Mouse (Mus musculus): ENCODE results near the gene Ndufb4. TPM values are rescaled to one million over a fixed set of nuclear protein-coding genes. Genes with fewer than 3 reads are reported as not detected.

Ndufb4 gene
- total and polyA plus RNA-seq, 2 experiments from 2014 or later: 31.3 to 99.2 TPM

DNA sequence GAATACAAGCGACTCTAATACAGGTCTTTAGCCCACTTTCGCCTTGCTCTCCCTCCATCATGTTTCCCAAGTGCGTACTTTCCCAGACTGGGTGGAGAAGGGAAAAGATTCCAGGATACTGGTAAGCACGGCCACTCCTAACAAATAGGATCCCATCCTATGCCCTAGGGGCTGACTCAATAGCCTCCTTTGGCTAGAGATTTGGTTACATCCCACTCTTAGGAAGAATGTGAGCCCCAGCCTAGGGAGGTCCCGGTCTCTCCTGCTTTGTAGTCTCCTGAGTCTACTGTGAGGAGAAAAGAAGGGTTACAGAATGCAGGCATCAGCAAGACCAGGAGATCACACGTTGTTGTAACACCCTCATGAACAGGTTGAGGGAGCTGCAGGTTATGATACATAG lies 36.2 kb upstream of the Ndufb4 start:
- H3K36me3 ChIP-seq (ENCODE audit: insufficient read depth, low read length): no peaks in the 10 kb centered on the region
- no peak overlapping the region for H3K9ac ChIP-seq (replicated peaks; ENCODE audit: low read length)
- no peak overlapping the region for H3K4me2 ChIP-seq (ENCODE audit: low read depth, low read length)
- no peaks in the 10 kb centered on the region for H3K27me3 ChIP-seq (ENCODE audit: insufficient read depth, low read length)
- ATAC-seq (no peak), DNase-seq (ENCODE audit: low spot score) (no peak)
- no peak overlapping the region for H3K27ac ChIP-seq
- TF ChIP-seq CTCF (IDR thresholded peaks at IDR 0.05; ENCODE audit: low read depth): no peak
- H3K4me1 ChIP-seq (ENCODE audit: insufficient read depth, low read length): no peaks in the 10 kb centered on the region; the same call in 1 of the 2 replicates
- 81% methylated on average over 6 of the region's 6 CpGs for WGBS
- no peaks in the 10 kb centered on the region for H3K9me3 ChIP-seq (ENCODE audit: low read length)
- no peak overlapping the region for H3K4me3 ChIP-seq (ENCODE audit: low read length)

DNA sequence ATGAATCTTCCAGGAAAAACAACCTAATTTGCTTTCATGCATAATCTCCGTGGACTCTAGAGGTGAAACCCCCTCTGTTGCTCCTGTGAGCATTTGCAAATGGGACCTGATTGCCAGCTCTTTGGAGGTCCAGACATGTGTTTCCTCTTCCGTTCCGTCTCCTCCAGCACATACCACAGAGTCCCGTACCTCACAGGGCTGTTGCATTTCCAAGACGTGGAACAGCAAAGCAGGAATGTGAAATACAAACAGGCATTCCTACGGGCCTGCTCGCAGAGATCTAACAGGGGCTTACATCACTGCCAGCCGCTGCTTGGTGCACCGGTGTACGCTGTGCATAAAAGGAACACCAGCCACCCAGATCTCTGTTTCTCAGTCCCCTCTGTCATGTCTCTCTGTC lies 35.7 kb upstream of the Ndufb4 start:
- no peak for ATAC-seq
- Histone ChIP-seq H3K4me3 (ENCODE audit: low read length) (no peak overlapping the region), H3K27me3 (ENCODE audit: insufficient read depth, low read length) (no peaks in the 10 kb centered on the region), H3K9me3 (ENCODE audit: low read length) (no peaks in the 10 kb centered on the region), H3K36me3 (ENCODE audit: insufficient read depth, low read length) (no peaks in the 10 kb centered on the region), H3K4me2 (ENCODE audit: low read depth, low read length) (no peak overlapping the region), H3K4me1 (ENCODE audit: insufficient read depth, low read length) (no peaks in the 10 kb centered on the region; the same call in 1 of the 2 replicates), H3K27ac (no peak overlapping the region), H3K9ac (replicated peaks; ENCODE audit: low read length) (no peak overlapping the region)
- no peak for DNase-seq (ENCODE audit: low spot score)
- 81% methylated on average over 10 of the region's 10 CpGs for WGBS
- no peak for TF ChIP-seq CTCF (IDR thresholded peaks at IDR 0.05; ENCODE audit: low read depth)

DNA sequence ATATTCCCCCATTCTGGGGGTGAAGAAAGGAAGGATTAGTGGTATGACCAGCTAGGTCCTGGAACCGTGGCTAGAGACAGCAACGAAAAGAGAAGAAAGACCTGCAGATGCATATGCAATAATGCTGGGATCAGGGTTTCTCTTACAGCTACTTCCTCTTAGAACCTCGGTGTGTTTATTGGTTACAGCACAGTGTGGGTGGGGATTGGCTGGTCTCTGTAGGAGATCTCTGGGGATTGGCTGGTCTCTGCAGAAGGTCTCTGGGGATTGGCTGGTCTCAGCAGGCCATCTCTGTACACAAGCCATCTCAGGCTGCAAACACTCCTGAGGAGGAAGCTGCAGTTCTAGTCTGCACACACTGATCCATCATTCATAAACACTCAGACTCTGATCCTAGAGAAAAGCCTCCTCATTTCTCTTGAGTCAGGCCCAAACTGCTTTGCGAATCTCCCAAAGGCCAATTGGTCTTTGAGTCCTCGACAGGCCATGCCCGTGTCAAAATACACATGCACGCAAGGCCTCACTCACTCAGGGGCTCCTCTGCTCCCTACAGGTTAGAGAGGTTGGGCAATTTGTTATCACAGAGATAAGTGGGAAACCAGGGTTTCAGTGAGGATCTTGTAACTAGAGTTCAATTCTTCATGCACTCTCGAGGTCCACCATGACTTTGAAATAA lies 35.1 kb upstream of the Ndufb4 start:
- no peak overlapping the region for H3K9ac ChIP-seq (replicated peaks; ENCODE audit: low read length)
- no peaks in the 10 kb centered on the region for H3K36me3 ChIP-seq (ENCODE audit: insufficient read depth, low read length)
- no peaks in the 10 kb centered on the region for H3K27me3 ChIP-seq (ENCODE audit: insufficient read depth, low read length)
- H3K4me3 ChIP-seq (ENCODE audit: low read length): no peak overlapping the region
- 80% methylated on average over 8 of the region's 8 CpGs for WGBS
- no peak overlapping the region for H3K27ac ChIP-seq
- TF ChIP-seq CTCF (IDR thresholded peaks at IDR 0.05; ENCODE audit: low read depth): no peak
- DNase-seq (ENCODE audit: low spot score): peak; percentile 29
- H3K4me1 ChIP-seq (ENCODE audit: insufficient read depth, low read length): peaks cover under 1% of the 10 kb centered on the region
- H3K4me2 ChIP-seq (ENCODE audit: low read depth, low read length): no peak overlapping the region
- no peak for ATAC-seq
- H3K9me3 ChIP-seq (ENCODE audit: low read length): no peaks in the 10 kb centered on the region

DNA sequence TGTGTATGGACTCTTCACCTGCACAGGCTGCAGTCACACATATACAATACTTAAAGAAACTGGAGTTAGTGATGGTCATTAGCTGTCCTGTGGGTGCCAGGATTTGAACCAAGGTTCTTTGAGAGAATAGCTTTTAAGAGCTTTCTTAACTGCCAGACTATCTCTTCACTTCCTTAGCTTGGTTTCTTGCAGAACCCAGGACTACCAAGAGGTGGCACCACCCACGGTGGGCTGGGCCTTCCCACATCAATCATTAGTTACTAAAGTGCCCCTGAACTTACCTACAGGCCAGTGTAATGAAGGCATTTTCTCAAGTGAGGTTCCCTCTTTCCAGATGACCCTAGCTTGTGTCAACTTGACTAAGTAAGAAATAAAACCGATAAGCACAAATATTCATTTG lies 33.9 kb upstream of the Ndufb4 start:
- no peaks in the 10 kb centered on the region for H3K9me3 ChIP-seq (ENCODE audit: low read length)
- 69% methylated on average over 2 of the region's 2 CpGs for WGBS
- ATAC-seq (no peak), DNase-seq (ENCODE audit: low spot score) (no peak)
- H3K27me3 ChIP-seq (ENCODE audit: insufficient read depth, low read length): no peaks in the 10 kb centered on the region
- no peaks in the 10 kb centered on the region for H3K36me3 ChIP-seq (ENCODE audit: insufficient read depth, low read length)
- H3K9ac ChIP-seq (replicated peaks; ENCODE audit: low read length): no peak overlapping the region
- peaks cover 12% of the 10 kb centered on the region for H3K4me1 ChIP-seq (ENCODE audit: insufficient read depth, low read length)
- no peak overlapping the region for H3K27ac ChIP-seq
- no peak overlapping the region for H3K4me3 ChIP-seq (ENCODE audit: low read length)
- no peak overlapping the region for H3K4me2 ChIP-seq (ENCODE audit: low read depth, low read length)
- peak; percentile 47 for TF ChIP-seq CTCF (IDR thresholded peaks at IDR 0.05; ENCODE audit: low read depth)

DNA sequence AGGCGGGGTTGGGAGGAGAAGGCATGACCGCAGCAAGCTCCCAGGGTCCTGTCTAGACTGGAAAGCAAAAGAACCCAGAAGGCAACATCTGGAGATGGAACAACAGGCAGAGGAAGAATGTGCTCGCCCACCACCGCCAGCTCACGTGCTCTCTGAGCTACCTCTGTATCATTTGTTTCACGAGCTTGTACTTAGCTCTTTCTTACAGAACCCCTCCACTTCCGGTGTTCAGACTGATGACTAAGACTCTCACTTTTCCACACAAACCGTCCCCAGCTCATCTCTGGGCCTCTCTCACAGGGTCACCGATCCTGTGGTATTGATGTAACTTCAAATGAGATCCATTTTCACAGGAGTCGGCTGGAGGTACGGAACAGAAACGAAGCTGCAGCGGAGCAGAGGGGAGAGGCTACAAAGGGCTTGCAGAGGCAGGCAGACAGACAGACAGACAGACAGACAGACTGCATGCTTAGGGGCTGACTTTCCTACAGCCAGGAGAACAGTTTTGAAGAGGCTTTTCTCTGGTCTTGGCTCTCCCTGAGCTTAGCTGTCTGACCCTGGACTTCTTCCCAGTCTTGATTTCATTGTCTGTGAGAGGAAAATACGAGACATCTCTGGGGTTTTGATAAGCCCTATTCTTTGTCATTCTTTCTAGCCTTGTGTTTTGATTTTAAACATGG lies 33.2 kb upstream of the Ndufb4 start:
- peaks cover 12% of the 10 kb centered on the region for H3K4me1 ChIP-seq (ENCODE audit: insufficient read depth, low read length)
- no peak overlapping the region for H3K4me2 ChIP-seq (ENCODE audit: low read depth, low read length)
- no peak overlapping the region; the same call in 1 of the 2 replicates for H3K27ac ChIP-seq
- no peaks in the 10 kb centered on the region for H3K27me3 ChIP-seq (ENCODE audit: insufficient read depth, low read length)
- TF ChIP-seq CTCF (IDR thresholded peaks at IDR 0.05; ENCODE audit: low read depth): no peak
- H3K36me3 ChIP-seq (ENCODE audit: insufficient read depth, low read length): no peaks in the 10 kb centered on the region
- H3K9ac ChIP-seq (replicated peaks; ENCODE audit: low read length): no peak overlapping the region
- no peak for DNase-seq (ENCODE audit: low spot score)
- WGBS: 69% methylated on average over 14 of the region's 14 CpGs
- no peak overlapping the region for H3K4me3 ChIP-seq (ENCODE audit: low read length)
- no peaks in the 10 kb centered on the region for H3K9me3 ChIP-seq (ENCODE audit: low read length)
- ATAC-seq: no peak

DNA sequence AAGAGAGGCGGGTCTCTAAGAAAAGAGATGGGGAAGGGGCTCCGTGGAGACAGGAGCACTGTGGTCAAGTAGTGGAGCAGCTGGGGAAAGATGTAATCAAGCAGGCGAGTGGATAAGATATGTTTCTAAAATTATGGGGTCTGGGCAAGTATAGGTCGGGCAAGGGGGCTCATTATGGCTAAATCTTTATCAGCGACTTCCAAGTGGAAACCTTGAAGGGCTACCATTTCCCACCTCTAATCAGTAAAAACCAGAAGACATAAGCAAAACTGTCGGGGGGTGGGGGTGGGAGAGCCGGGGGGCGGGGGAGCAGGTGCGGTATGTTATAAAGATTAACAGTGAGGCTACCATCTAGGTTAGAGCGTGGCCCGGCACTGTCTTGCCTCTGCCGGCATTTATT lies 32.6 kb upstream of the Ndufb4 start:
- DNase-seq (ENCODE audit: low spot score) (no peak), ATAC-seq (no peak)
- WGBS: 78% methylated on average over 12 of the region's 12 CpGs
- Histone ChIP-seq H3K27ac (no peak overlapping the region), H3K4me1 (ENCODE audit: insufficient read depth, low read length) (peaks cover 12% of the 10 kb centered on the region), H3K36me3 (ENCODE audit: insufficient read depth, low read length) (no peaks in the 10 kb centered on the region), H3K9ac (replicated peaks; ENCODE audit: low read length) (no peak overlapping the region), H3K27me3 (ENCODE audit: insufficient read depth, low read length) (no peaks in the 10 kb centered on the region), H3K9me3 (ENCODE audit: low read length) (no peaks in the 10 kb centered on the region), H3K4me3 (ENCODE audit: low read length) (no peak overlapping the region), H3K4me2 (ENCODE audit: low read depth, low read length) (no peak overlapping the region)
- no peak for TF ChIP-seq CTCF (IDR thresholded peaks at IDR 0.05; ENCODE audit: low read depth)
